Mouse (Mus musculus) E14TG2a.4 (cell line): ENCODE results near the gene Il21r.

Experiments used
- H3K27me3 ChIP-seq: 2 replicates; pipeline ENCODE4 v1.6.1; 2014; ENCODE audit warnings: low read length, control low read depth; ENCODE audit not compliant: insufficient read depth
- H3K36me3 ChIP-seq: 2 replicates; pipeline ENCODE4 v1.6.1; 2014; ENCODE audit warnings: low read length, control low read depth; ENCODE audit not compliant: insufficient read depth
- H3K4me1 ChIP-seq: replicated peaks from 2 replicates; pipeline ENCODE4 v1.6.1; 2014; ENCODE audit warnings: low read depth, low read length, control low read depth
- H3K4me3 ChIP-seq: replicated peaks from 2 replicates; pipeline ENCODE4 v1.5.1; 2014; ENCODE audit warnings: mild to moderate bottlenecking, low read length
- H3K9me3 ChIP-seq: 2 replicates; pipeline ENCODE4 v1.6.1; 2014; ENCODE audit warnings: low read length, control low read depth
- CTCF ChIP-seq: conservative IDR thresholded peaks from 2 replicates; pipeline ENCODE4 v1.5.1; 2014; ENCODE audit warnings: low read length
- NANOG ChIP-seq: IDR thresholded peaks from 2 replicates; pipeline ENCODE4 v1.6.1; 2014; ENCODE audit warnings: borderline replicate concordance, low read length, mixed read lengths
- POU5F1 ChIP-seq: IDR thresholded peaks from 2 replicates; pipeline ENCODE4 v1.6.1; 2014; ENCODE audit warnings: low read length, borderline replicate concordance

Il21r gene

DNA sequence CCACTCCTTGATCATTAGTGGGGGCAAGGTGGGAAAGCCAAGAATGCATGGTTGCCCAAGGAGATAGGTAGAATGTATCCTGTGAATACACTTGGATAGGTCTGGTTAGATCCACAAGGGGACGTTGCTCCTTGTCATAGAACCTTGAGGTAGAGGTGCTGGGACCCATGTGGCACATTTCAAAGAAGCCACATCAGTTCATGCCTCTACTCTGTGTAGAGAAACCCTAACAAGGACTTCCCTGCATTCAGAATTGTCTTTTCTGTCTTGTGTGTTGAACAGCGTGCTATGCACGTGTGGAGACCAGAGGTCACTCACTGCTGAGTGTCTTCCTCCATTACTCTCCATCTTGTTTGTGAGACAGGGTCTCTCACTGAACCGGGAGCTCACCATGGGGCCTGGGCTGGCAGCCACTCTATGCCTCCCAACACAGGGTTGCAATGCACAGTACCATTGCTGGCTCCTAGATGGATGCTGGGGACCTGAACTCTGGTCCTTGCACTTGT is 5.0 kb downstream of the Il21r start:
- TF ChIP-seq CTCF (no peak), POU5F1 (no peak), NANOG (no peak)
- H3K9me3 ChIP-seq: peaks cover 7% of the 10 kb centered on the region; the same call in 1 of the 2 replicates
- H3K36me3 ChIP-seq: no peaks in the 10 kb centered on the region
- H3K4me3 ChIP-seq: no peak overlapping the region
- H3K4me1 ChIP-seq: no peaks in the 10 kb centered on the region
- peaks cover 8% of the 10 kb centered on the region for H3K27me3 ChIP-seq

GRCm38 (mm10) chr7:125613579-125613978 is 10.3 kb downstream of the Il21r start:
- Histone ChIP-seq H3K4me1 (no peaks in the 10 kb centered on the region), H3K9me3 (no peaks in the 10 kb centered on the region), H3K36me3 (no peaks in the 10 kb centered on the region), H3K27me3 (no peaks in the 10 kb centered on the region), H3K4me3 (no peak overlapping the region)
- no peak for TF ChIP-seq NANOG

DNA sequence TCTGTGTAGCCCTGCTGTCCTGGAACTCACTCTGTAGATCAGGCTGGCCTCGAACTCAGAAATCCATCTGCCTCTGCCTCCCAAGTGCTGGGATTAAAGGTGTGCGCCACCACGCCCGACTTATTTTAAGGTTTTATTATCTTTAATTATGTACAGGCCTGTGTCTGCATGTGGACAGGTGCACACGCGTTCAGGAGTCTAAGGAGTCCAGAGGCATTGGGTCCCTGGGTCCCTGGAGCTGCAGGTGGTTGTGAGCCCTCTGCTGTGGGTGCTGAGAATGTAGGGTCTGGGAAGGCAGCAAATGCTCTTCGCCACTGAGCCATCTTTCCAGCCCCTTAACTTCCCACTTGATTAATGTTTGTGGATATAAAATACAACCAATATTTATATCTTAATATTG is 12.2 kb downstream of the Il21r start:
- Histone ChIP-seq H3K27me3 (no peaks in the 10 kb centered on the region), H3K36me3 (no peaks in the 10 kb centered on the region), H3K4me1 (no peaks in the 10 kb centered on the region), H3K9me3 (no peaks in the 10 kb centered on the region), H3K4me3 (no peak overlapping the region)
- TF ChIP-seq POU5F1 (no peak), NANOG (no peak), CTCF (no peak)

DNA sequence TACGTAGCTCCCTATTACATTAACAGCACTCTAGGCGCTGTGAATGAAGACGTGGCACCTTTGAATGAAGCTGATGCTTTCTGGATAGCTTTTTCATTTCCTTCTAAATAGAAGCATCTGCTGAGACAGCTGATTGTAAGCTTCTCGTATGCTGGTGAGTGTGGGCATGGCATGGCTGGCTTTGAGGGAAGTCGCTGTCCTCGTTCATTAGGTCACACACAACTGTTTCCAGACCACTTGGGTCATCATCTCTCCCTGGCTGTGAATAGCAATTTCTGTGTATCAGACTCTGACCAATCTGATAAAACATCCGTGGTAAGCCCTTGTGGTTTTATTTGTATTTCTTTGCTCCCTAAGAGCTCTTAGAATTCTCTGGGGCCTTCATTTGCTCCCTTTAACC is 14.8 kb downstream of the Il21r start:
- TF ChIP-seq CTCF (no peak), NANOG (no peak)
- 0 out of 2 replicates have a peak, but pooled peaks cover 4% of the 10 kb centered on the region for H3K27me3 ChIP-seq
- no peaks in the 10 kb centered on the region for H3K9me3 ChIP-seq
- H3K4me3 ChIP-seq: no peak overlapping the region
- no peaks in the 10 kb centered on the region for H3K4me1 ChIP-seq
- H3K36me3 ChIP-seq: no peaks in the 10 kb centered on the region

GRCm38 (mm10) chr7:125620077-125620476 is 16.8 kb downstream of the Il21r start:
- H3K4me1 ChIP-seq: no peaks in the 10 kb centered on the region
- no peaks in the 10 kb centered on the region for H3K36me3 ChIP-seq
- no peaks in the 10 kb centered on the region for H3K9me3 ChIP-seq
- TF ChIP-seq NANOG (no peak), CTCF (no peak), POU5F1 (no peak)
- H3K4me3 ChIP-seq: no peak overlapping the region
- 0 out of 2 replicates have a peak, but pooled peaks cover 4% of the 10 kb centered on the region for H3K27me3 ChIP-seq

GRCm38 (mm10) chr7:125622741-125623685 is 19.8 kb downstream of the Il21r start:
- Histone ChIP-seq H3K27me3 (0 out of 2 replicates have a peak, but pooled peaks cover 4% of the 10 kb centered on the region), H3K36me3 (no peaks in the 10 kb centered on the region), H3K9me3 (no peaks in the 10 kb centered on the region), H3K4me3 (no peak overlapping the region), H3K4me1 (no peaks in the 10 kb centered on the region)
- TF ChIP-seq NANOG (no peak), POU5F1 (no peak), CTCF (no peak)

GRCm38 (mm10) chr7:125625219-125625618 is 22.0 kb downstream of the Il21r start:
- Histone ChIP-seq H3K4me3 (no peak overlapping the region), H3K27me3 (0 out of 2 replicates have a peak, but pooled peaks cover 6% of the 10 kb centered on the region), H3K4me1 (no peaks in the 10 kb centered on the region), H3K36me3 (no peaks in the 10 kb centered on the region), H3K9me3 (no peaks in the 10 kb centered on the region)
- TF ChIP-seq POU5F1: no peak
- TF ChIP-seq NANOG: no peak

- Histone ChIP-seq H3K27me3 (0 out of 2 replicates have a peak, but pooled peaks cover 5% of the 10 kb centered on the region), H3K36me3 (no peaks in the 10 kb centered on the region), H3K4me3 (no peak overlapping the region), H3K9me3 (no peaks in the 10 kb centered on the region), H3K4me1 (no peaks in the 10 kb centered on the region)
- TF ChIP-seq CTCF (no peak), NANOG (no peak), POU5F1 (no peak)
Observed at GRCm38 (mm10) chr7:125625829-125626228, 22.6 kb downstream of the Il21r start.

DNA sequence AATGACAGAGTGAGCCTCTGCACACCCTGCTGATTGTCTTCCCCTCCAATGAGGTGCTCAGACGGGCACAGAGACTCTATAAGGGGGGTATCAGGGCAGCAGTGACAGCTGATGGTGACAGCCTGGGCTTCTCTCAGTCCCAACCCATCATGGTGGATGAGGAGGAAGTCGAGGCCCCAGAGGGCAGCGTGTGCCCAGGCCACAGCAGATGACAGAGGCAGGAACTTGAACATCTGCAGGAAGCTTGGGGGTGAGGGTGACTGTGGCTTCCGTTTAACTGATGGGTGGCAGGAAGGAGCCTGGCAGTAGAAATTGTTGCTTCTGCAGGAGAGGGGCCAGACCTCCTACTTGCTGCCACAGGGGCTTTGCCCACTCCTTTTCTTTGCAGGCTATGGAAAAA is 27.1 kb downstream of the Il21r start:
- no peak overlapping the region for H3K4me3 ChIP-seq
- H3K27me3 ChIP-seq: 0 out of 2 replicates have a peak, but pooled peaks cover 3% of the 10 kb centered on the region
- TF ChIP-seq CTCF (no peak), POU5F1 (no peak), NANOG (no peak)
- no peaks in the 10 kb centered on the region for H3K36me3 ChIP-seq
- H3K4me1 ChIP-seq: no peaks in the 10 kb centered on the region
- H3K9me3 ChIP-seq: no peaks in the 10 kb centered on the region
